In the genomic region with DNA sequence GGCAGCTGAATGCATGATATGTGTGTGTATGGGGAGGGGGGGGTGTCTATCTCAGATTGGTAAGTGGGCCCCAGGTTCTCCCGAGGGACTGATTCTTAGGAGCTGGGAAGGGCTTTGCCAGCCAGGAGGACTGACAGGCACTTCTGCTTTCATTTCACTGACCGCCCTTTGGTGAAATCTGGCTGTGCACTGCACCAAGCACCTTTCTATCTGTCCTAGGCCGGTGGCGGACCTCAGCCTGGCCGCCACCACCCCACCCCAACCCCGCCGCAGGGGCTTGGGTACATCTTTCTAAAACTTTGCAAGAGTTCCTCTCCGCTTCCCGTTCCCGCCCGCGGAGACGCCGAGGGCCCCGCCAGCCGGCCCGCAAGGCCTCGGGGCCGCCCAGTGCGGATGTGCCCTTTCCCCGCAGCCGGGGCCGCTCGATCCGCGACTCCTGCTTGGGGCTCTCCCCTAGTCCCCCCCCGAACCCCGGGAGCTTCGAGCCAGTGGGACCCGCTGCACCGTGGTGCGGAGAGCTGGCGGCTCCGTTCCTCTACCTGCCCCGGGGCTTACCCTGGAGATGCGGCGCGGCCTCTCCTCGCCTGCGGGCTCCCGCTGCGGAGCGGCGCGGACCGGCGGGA, we compare ENCODE assay signal across 8 mouse cellular contexts. TPM values are rescaled to one million over a fixed set of nuclear protein-coding genes. Genes with fewer than 3 reads are reported as not detected.
DNase-seq lines count a peak whose midpoint lies in the region; ATAC-seq and TF ChIP-seq lines count a peak whose summit lies in the region.

No protein-coding gene starts in this region.

- intact Hi-C loops in gastrocnemius, postnatal 14 days (cut with DNase I; ENCODE audit: low total_unique reads) = no loop called here

- TF ChIP-seq EP300 in stomach, postnatal 0 days (optimal IDR thresholded peaks at IDR 0.05) = no peak

- H3K79me2 ChIP-seq in myocyte (ENCODE audit: control insufficient read depth, insufficient read depth) = peaks cover 61% of the 10 kb centered on the region

- H3K27ac ChIP-seq in liver, embryonic 11.5 days (ENCODE audit: low read depth, low read length) = peak overlapping the region; percentile 77
- peak overlapping the region; percentile 99 for H3K27ac ChIP-seq in stomach, postnatal 0 days (replicated peaks)

- TF ChIP-seq CTCF in stomach, postnatal 0 days (IDR thresholded peaks at IDR 0.05; ENCODE audit: low read depth) = no peak

- no peaks in the 10 kb centered on the region for H3K27me3 ChIP-seq in liver, embryonic 11.5 days (replicated peaks; ENCODE audit: control insufficient read depth, insufficient read depth, low read length)
- H3K27me3 ChIP-seq in myocyte (ENCODE audit: control insufficient read depth, insufficient read depth, insufficient read length) = no peaks in the 10 kb centered on the region
- no peaks in the 10 kb centered on the region for H3K27me3 ChIP-seq in stomach, postnatal 0 days (ENCODE audit: control insufficient read depth, insufficient read depth, low read length)

- no peak for ATAC-seq in monocyte, adult 5-6 weeks (replicated peaks; ENCODE audit: insufficient number of reproducible peaks, low FRiP score, low TSS enrichment, poor library complexity, severe bottlenecking)
- peak; percentile 57 for ATAC-seq in liver, embryonic 11.5 days (replicated peaks; ENCODE audit: low FRiP score)
- peak; percentile 77 for ATAC-seq in stomach, postnatal 0 days (ENCODE audit: low FRiP score, low TSS enrichment)

- TF ChIP-seq POLR2A in myocyte (IDR thresholded peaks at IDR 0.05; ENCODE audit: insufficient read length, low read depth) = peak; percentile 17

- peak; percentile 19 to 35 for DNase-seq in monocyte, adult 2 months (ENCODE audit: low read depth in 1 of 2, low spot score in 2 of 2)
- peak; percentile 56 for DNase-seq in cerebellum, adult 9-11 months
- DNase-seq in gastrocnemius, postnatal 14 days = peak; percentile 56
- DNase-seq in induced T-regulatory cell, adult 2 months (ENCODE audit: low read depth) = peak; percentile 75
- DNase-seq in liver, embryonic 11.5 days (ENCODE audit: low spot score) = peak; percentile 71
- peak; percentile 69 for DNase-seq in stomach, postnatal 0 days (ENCODE audit: low spot score)

- H3K4me2 ChIP-seq in liver, embryonic 11.5 days = peak overlapping the region; percentile 82
- H3K4me2 ChIP-seq in myocyte (ENCODE audit: low read depth) = peak overlapping the region; percentile 96
- H3K4me2 ChIP-seq in stomach, postnatal 0 days (replicated peaks; ENCODE audit: low read depth) = peak overlapping the region; percentile 87

- H3K4me1 ChIP-seq in liver, embryonic 11.5 days (replicated peaks; ENCODE audit: control insufficient read depth, insufficient read depth, low read length) = peaks cover 24% of the 10 kb centered on the region
- peaks cover 3% of the 10 kb centered on the region; the same call in 1 of the 2 replicates for H3K4me1 ChIP-seq in stomach, postnatal 0 days (replicated peaks; ENCODE audit: control insufficient read depth, insufficient read depth)

- H3ac ChIP-seq in myocyte (ENCODE audit: control insufficient read depth, insufficient read length) = peak overlapping the region; percentile 99

- no peaks in the 10 kb centered on the region for H3K9me3 ChIP-seq in liver, embryonic 11.5 days (ENCODE audit: control insufficient read depth, low read length)
- no peaks in the 10 kb centered on the region for H3K9me3 ChIP-seq in stomach, postnatal 0 days (ENCODE audit: control insufficient read depth, low read length)

- no peaks in the 10 kb centered on the region for H3K36me3 ChIP-seq in liver, embryonic 11.5 days (ENCODE audit: control insufficient read depth, insufficient read depth, low read length)
- H3K36me3 ChIP-seq in myocyte (ENCODE audit: control insufficient read depth, insufficient read depth) = no peaks in the 10 kb centered on the region
- no peaks in the 10 kb centered on the region for H3K36me3 ChIP-seq in stomach, postnatal 0 days (ENCODE audit: control insufficient read depth, insufficient read depth, low read length)

- under 1% methylated on average over 39 of the region's 47 CpGs for WGBS in liver, embryonic 11.5 days
- under 1% methylated on average over 35 of the region's 47 CpGs for WGBS in stomach, postnatal 0 days

- peak overlapping the region; percentile 88 for H3K9ac ChIP-seq in liver, embryonic 11.5 days (ENCODE audit: low read depth, low read length)
- peak overlapping the region; percentile 100 for H3K9ac ChIP-seq in stomach, postnatal 0 days (ENCODE audit: low read length)

- peak overlapping the region; percentile 83 for H3K4me3 ChIP-seq in liver, embryonic 11.5 days (ENCODE audit: low read depth, low read length)
- H3K4me3 ChIP-seq in myocyte = peak overlapping the region; percentile 65
- H3K4me3 ChIP-seq in stomach, postnatal 0 days (ENCODE audit: low read depth, low read length) = peak overlapping the region; percentile 93

TF ChIP-seq in myocyte, 11 proteins besides CTCF, POLR2A, EP300 and RAD21:
- TF ChIP-seq POLR2AphosphoS2 (IDR thresholded peaks at IDR 0.05; ENCODE audit: insufficient read length, low read depth) (no peak), MYOD1 (IDR thresholded peaks at IDR 0.05; ENCODE audit: control insufficient read depth in 1 of 3, insufficient read length in 2 of 3, low read depth in 2 of 3) (no peak), TCF3 (IDR thresholded peaks at IDR 0.05; ENCODE audit: insufficient read length, low read depth) (no peak), CEBPB (IDR thresholded peaks at IDR 0.05; ENCODE audit: insufficient read depth, poor library complexity, severe bottlenecking) (no peak), SRF (IDR thresholded peaks at IDR 0.05; ENCODE audit: control insufficient read depth, insufficient read length, low read depth) (no peak), REST (IDR thresholded peaks at IDR 0.05; ENCODE audit: insufficient read depth, insufficient read length) (no peak), MYOG (IDR thresholded peaks at IDR 0.05; ENCODE audit: control insufficient read depth in 1 of 3, insufficient read depth in 1 of 3, insufficient read length in 2 of 3, low read depth in 2 of 3) (no peak), USF1 (IDR thresholded peaks at IDR 0.05; ENCODE audit: low read depth) (no peak)

RNA-seq across cellular contexts. Expression of a gene that starts 0.7 kb away (rescaled TPM):
- 259 to 315 TPM (median 292 TPM) in 3 replicates for total RNA-seq in monocyte, adult 5-6 weeks (2017)
- 10 to 100 TPM; 20.2 to 20.5 TPM for total RNA-seq in gastrocnemius, postnatal 14 days (2021)
- polyA plus RNA-seq in liver, embryonic 11.5 days (2014; fragmentation: Nextera tagmentation; extraction: Ambion mirVana) = 27.8 and 29.4 TPM in 2 replicates
- 35.3 TPM for polyA plus RNA-seq in myocyte (2012; fragmentation: generic; extraction: Trizol)
- 13.7 and 16.7 TPM in 2 replicates for polyA plus RNA-seq in stomach, postnatal 0 days (2015; fragmentation: Nextera tagmentation; extraction: Ambion mirVana)
